In the genomic region with DNA sequence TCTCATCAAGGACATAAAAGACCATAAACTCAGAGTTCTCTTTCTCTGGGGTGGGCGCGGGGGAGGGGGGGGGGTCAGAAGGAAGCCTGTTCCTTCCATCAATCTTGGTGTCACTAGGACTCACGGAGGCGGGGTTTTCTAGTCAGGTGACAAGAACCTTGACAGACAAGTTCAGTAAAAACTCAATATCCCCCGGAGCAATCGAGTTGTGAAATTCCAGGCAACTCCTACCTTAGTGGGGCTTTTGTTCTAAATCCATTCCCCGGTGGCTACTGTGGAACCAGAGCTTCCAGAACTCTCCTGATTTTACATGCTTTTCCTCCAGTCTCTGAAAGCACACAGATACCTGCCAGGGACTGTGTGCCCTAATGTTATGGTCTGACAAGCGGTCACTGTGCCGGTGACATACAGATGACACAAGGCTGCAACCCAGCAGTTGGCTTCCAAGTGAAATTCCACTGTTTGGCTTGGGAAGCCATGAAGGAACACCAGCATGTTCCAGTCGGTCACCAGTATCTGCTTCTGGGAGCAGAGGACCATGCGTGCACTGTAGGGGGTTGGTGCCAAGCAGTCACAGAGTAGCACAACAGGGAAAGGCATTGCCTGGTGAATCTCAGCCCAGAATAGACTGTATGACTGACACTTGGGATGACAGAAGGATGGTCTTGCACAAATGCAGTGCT, we compare ENCODE assay signal across 14 mouse cellular contexts. TPM values are rescaled to one million over a fixed set of nuclear protein-coding genes. Genes with fewer than 3 reads are reported as not detected.
DNase-seq lines count a peak whose midpoint lies in the region; ATAC-seq and TF ChIP-seq lines count a peak whose summit lies in the region.
"Had no signal": no experiment of that assay in that cellular context is flagged by ENCODE, and none has a peak within 500 bp of the region (broad histone marks: within the 10 kb centered on the region; RNA-seq: fewer than 3 reads in every experiment).

No protein-coding gene starts in this region.

- peak overlapping the region; percentile 82 for H3K27ac ChIP-seq in limb, embryonic 12.5 days
- H3K27ac ChIP-seq in stomach, postnatal 0 days (replicated peaks) = peak overlapping the region; percentile 97
- H3K27ac ChIP-seq: forebrain, embryonic 10.5 days had no signal

- H3K4me3 ChIP-seq in megakaryocyte, embryonic 14.5 days (replicated peaks) = peak overlapping the region; percentile 62
- H3K4me3 ChIP-seq in limb, embryonic 12.5 days (replicated peaks) = no peak overlapping the region
- H3K4me3 ChIP-seq in stomach, postnatal 0 days (ENCODE audit: low read depth, low read length) = no peak overlapping the region

- ATAC-seq in megakaryocyte, adult 5-6 weeks (ENCODE audit: poor library complexity, severe bottlenecking) = no peak
- no peak for ATAC-seq in limb, embryonic 12.5 days (ENCODE audit: insufficient number of reproducible peaks, insufficient read depth, low FRiP score, low TSS enrichment, low read depth)
- ATAC-seq in stomach, postnatal 0 days (ENCODE audit: low FRiP score, low TSS enrichment) = no peak
- ATAC-seq in erythroid progenitor cell, adult 5-6 weeks (replicated peaks; ENCODE audit: low FRiP score, poor library complexity, severe bottlenecking) = no peak
- ATAC-seq: inflammation-experienced regulatory T-cells, adult 6 months had no signal

- H3K27me3 ChIP-seq in megakaryocyte, embryonic 14.5 days (replicated peaks) = no peaks in the 10 kb centered on the region
- peaks cover 6% of the 10 kb centered on the region; the same call in 1 of the 2 replicates for H3K27me3 ChIP-seq in limb, embryonic 12.5 days
- H3K27me3 ChIP-seq in stomach, postnatal 0 days (ENCODE audit: control insufficient read depth, insufficient read depth, low read length) = no peaks in the 10 kb centered on the region

- WGBS in limb, embryonic 12.5 days = 38% methylated on average over 11 of the region's 11 CpGs
- WGBS in stomach, postnatal 0 days = 47% methylated on average over 10 of the region's 11 CpGs

- TF ChIP-seq CTCF in stomach, postnatal 0 days (IDR thresholded peaks at IDR 0.05; ENCODE audit: low read depth) = no peak

- no peaks in the 10 kb centered on the region for H3K9me3 ChIP-seq in megakaryocyte, embryonic 14.5 days
- no peaks in the 10 kb centered on the region for H3K9me3 ChIP-seq in limb, embryonic 12.5 days
- no peaks in the 10 kb centered on the region for H3K9me3 ChIP-seq in stomach, postnatal 0 days (ENCODE audit: control insufficient read depth, low read length)
- H3K9me3 ChIP-seq: forebrain, embryonic 10.5 days had no signal

- peaks cover 51% of the 10 kb centered on the region for H3K36me3 ChIP-seq in megakaryocyte, embryonic 14.5 days (replicated peaks; ENCODE audit: low read length)
- H3K36me3 ChIP-seq in limb, embryonic 12.5 days = no peaks in the 10 kb centered on the region
- H3K36me3 ChIP-seq in stomach, postnatal 0 days (ENCODE audit: control insufficient read depth, insufficient read depth, low read length) = no peaks in the 10 kb centered on the region

- DNase-seq in heart, adult 18-20 months = peak; percentile 35 to 56
- no peak for DNase-seq in heart, adult 9 months (ENCODE audit: low spot score in 2 of 2)
- no peak for DNase-seq in stomach, postnatal 0 days (ENCODE audit: low spot score)
- DNase-seq in c-Kit-positive CD71-positive TER-119-positive erythroid progenitor cells, embryonic 14.5 days (ENCODE audit: low spot score) = no peak
- DNase-seq: adrenal gland, postnatal 10 days; cerebellum, adult 9-10 months; gastrocnemius, postnatal 10 days; midbrain, embryonic 14.5 days had no signal

- no peak for TF ChIP-seq EP300 in stomach, postnatal 0 days (optimal IDR thresholded peaks at IDR 0.05)

- peak overlapping the region; percentile 30 for H3K4me2 ChIP-seq in limb, embryonic 12.5 days
- H3K4me2 ChIP-seq in stomach, postnatal 0 days (replicated peaks; ENCODE audit: low read depth) = no peak overlapping the region

- H3K9ac ChIP-seq in limb, embryonic 12.5 days (replicated peaks) = no peak overlapping the region
- no peak overlapping the region for H3K9ac ChIP-seq in stomach, postnatal 0 days (ENCODE audit: low read length)

- H3K4me1 ChIP-seq in megakaryocyte, embryonic 14.5 days = peaks cover 82% of the 10 kb centered on the region
- H3K4me1 ChIP-seq in limb, embryonic 12.5 days (replicated peaks) = peaks cover 69% of the 10 kb centered on the region
- peaks cover 15% of the 10 kb centered on the region for H3K4me1 ChIP-seq in stomach, postnatal 0 days (replicated peaks; ENCODE audit: control insufficient read depth, insufficient read depth)

RNA-seq across cellular contexts. Expression of a gene that starts 2.8 kb away (rescaled TPM):
- 10 to 100 TPM; 10.5 to 13.3 TPM for total RNA-seq in heart, adult 18-20 months (2021)
- 9.8 and 10.1 TPM in 2 replicates for polyA plus RNA-seq in megakaryocyte, embryonic 14.5 days (2012; ENCODE audit: insufficient read depth, low replicate concordance)
- total RNA-seq in megakaryocyte, adult 5-6 weeks (2015) = 24.6 and 27.0 TPM in 2 replicates
- total RNA-seq in megakaryocyte, adult 5-6 weeks (2017) = 17.0 and 25.0 TPM in 2 replicates
- 7.0 and 8.6 TPM in 2 replicates for polyA plus RNA-seq in limb, embryonic 12.5 days (2016; fragmentation: Nextera tagmentation; extraction: Ambion mirVana)
- polyA plus RNA-seq in stomach, postnatal 0 days (2015; fragmentation: Nextera tagmentation; extraction: Ambion mirVana) = 4.0 and 4.1 TPM in 2 replicates
- total RNA-seq in erythroid progenitor cell, adult 5-6 weeks (2015; ENCODE audit: low replicate concordance) = 20.9 and 23.5 TPM in 2 replicates
- 29.0 and 51.1 TPM in 2 replicates for total RNA-seq in erythroid progenitor cell, adult 5-6 weeks (2017; ENCODE audit: low replicate concordance)

Comparison
In these comparisons a context has a peak if more than half of its experiments do, and no peak if none do; other contexts are left out.
1. DNase-seq: peak in heart, adult 18-20 months (2 of 2); none in heart, adult 9 months (0 of 2), stomach, postnatal 0 days (single experiment) and c-Kit-positive CD71-positive TER-119-positive erythroid progenitor cells, embryonic 14.5 days (single experiment).